Mouse (Mus musculus) hematopoietic stem cell, adult 5-6 weeks (primary cell): ENCODE measurements around the gene Kcnip1. TPM values are rescaled to one million over a fixed set of nuclear protein-coding genes. Genes with fewer than 3 reads are reported as not detected.

ENCODE experiments used
- ATAC-seq, 2 experiments: fragments of 125-278 bp in 1 of 2; replicated peaks in 1 of 2; 2 replicates each; pipeline ENCODE4 v1.8.0; 2016 to 2017; ENCODE audit warnings: inconsistent platforms in 2 of 2, mild to moderate bottlenecking in 2 of 2, moderate number of reproducible peaks in 2 of 2, low read depth in 1 of 2, moderate TSS enrichment in 1 of 2; ENCODE audit not compliant: low FRiP score in 2 of 2, poor library complexity in 2 of 2, severe bottlenecking in 2 of 2, insufficient read depth in 1 of 2, low TSS enrichment in 1 of 2
- total RNA-seq: library from RNA; stranded (forward); fragments of 172-1452, 232-1000 nt; gene quantifications from 2 replicates; pipeline ENCODE4 v1.2.3, GENCODE M21; 2017

Gene Kcnip1
- total RNA-seq, 1 experiment from 2014 or later: not detected

GRCm38 (mm10) chr11:33766976-33767938 lies 225.7 kb downstream of the Kcnip1 start:
- ATAC-seq: no peak

- ATAC-seq: no peak
Measured at GRCm38 (mm10) chr11:33761201-33761755, 231.7 kb downstream of the Kcnip1 start.

GRCm38 (mm10) chr11:33756624-33757023 lies 236.3 kb downstream of the Kcnip1 start:
- ATAC-seq: no peak

GRCm38 (mm10) chr11:33752431-33752873 lies 240.5 kb downstream of the Kcnip1 start:
- ATAC-seq: no peak

- no peak for ATAC-seq
Measured at GRCm38 (mm10) chr11:33751503-33751902, 241.4 kb downstream of the Kcnip1 start.

GRCm38 (mm10) chr11:33749979-33750378 lies 243.0 kb downstream of the Kcnip1 start:
- ATAC-seq: no peak

- no peak for ATAC-seq
Measured at GRCm38 (mm10) chr11:33749408-33749807, 243.5 kb downstream of the Kcnip1 start.

- ATAC-seq: no peak
Measured at GRCm38 (mm10) chr11:33748754-33749153, 244.2 kb downstream of the Kcnip1 start.

GRCm38 (mm10) chr11:33747402-33747955 lies 245.5 kb downstream of the Kcnip1 start:
- ATAC-seq: no peak

- ATAC-seq: no peak
Measured at GRCm38 (mm10) chr11:33746402-33746801, 246.6 kb downstream of the Kcnip1 start.

GRCm38 (mm10) chr11:33745821-33746329 lies 247.1 kb downstream of the Kcnip1 start:
- ATAC-seq: no peak

GRCm38 (mm10) chr11:33744429-33744828 lies 248.5 kb downstream of the Kcnip1 start:
- ATAC-seq: peak in 1 of 2 experiments; percentile 53; a peak in 1 of 4 replicates

GRCm38 (mm10) chr11:33740187-33740586 lies 252.8 kb downstream of the Kcnip1 start:
- ATAC-seq: no peak

- no peak for ATAC-seq
Measured at GRCm38 (mm10) chr11:33736426-33736825, 256.5 kb downstream of the Kcnip1 start.

- peak; percentile 49 to 67; a peak in 3 of 4 replicates for ATAC-seq
Measured at GRCm38 (mm10) chr11:33733269-33733668, 259.7 kb downstream of the Kcnip1 start.

- no peak for ATAC-seq
Measured at GRCm38 (mm10) chr11:33732358-33732757, 260.6 kb downstream of the Kcnip1 start.

- ATAC-seq: peak; percentile 38 to 72; a peak in 2 of 4 replicates
Measured at GRCm38 (mm10) chr11:33721297-33721696, 271.7 kb downstream of the Kcnip1 start.

GRCm38 (mm10) chr11:33706777-33707176 lies 286.2 kb downstream of the Kcnip1 start:
- no peak for ATAC-seq
